Mouse (Mus musculus) embryonic facial prominence, embryonic 13.5 days (tissue): ENCODE data around the gene Tmem265. TPM values are rescaled to one million over a fixed set of nuclear protein-coding genes. Genes with fewer than 3 reads are reported as not detected.

ENCODE experiments used
- ATAC-seq: fragments of 200-750 bp; cut with Nextera tagmentation; 2 replicates; pipeline ENCODE4 v1.8.0; 2017; ENCODE audit warnings: low read depth; ENCODE audit not compliant: insufficient number of reproducible peaks, insufficient read depth, low FRiP score, low TSS enrichment
- H3K27ac ChIP-seq: fragments of 300-500 bp; sonication (generic); 2 replicates; pipeline ENCODE4 v1.5.1; 2015; ENCODE audit warnings: moderate library complexity, mild to moderate bottlenecking, inconsistent platforms
- H3K27me3 ChIP-seq: fragments of 300-500 bp; sonication (generic); 2 replicates; pipeline ENCODE4 v1.6.1; 2015; ENCODE audit warnings: mild to moderate bottlenecking, inconsistent platforms
- H3K36me3 ChIP-seq: fragments of 300-500 bp; sonication (generic); 2 replicates; pipeline ENCODE4 v1.6.1; 2015; ENCODE audit warnings: mild to moderate bottlenecking, inconsistent platforms
- H3K4me1 ChIP-seq: fragments of 300-500 bp; sonication (generic); 2 replicates; pipeline ENCODE4 v1.6.1; 2015; ENCODE audit warnings: inconsistent platforms
- H3K4me2 ChIP-seq: fragments of 300-500 bp; sonication (generic); 2 replicates; pipeline ENCODE4 v1.6.1; 2015; ENCODE audit warnings: moderate library complexity, mild to moderate bottlenecking, inconsistent platforms
- H3K4me3 ChIP-seq: fragments of 300-500 bp; sonication (generic); 2 replicates; pipeline ENCODE4 v1.5.1; 2015; ENCODE audit warnings: mild to moderate bottlenecking, inconsistent platforms
- H3K9ac ChIP-seq: fragments of 300-500 bp; sonication (generic); 2 replicates; pipeline ENCODE4 v1.6.1; 2015; ENCODE audit warnings: mild to moderate bottlenecking, inconsistent platforms
- H3K9me3 ChIP-seq: fragments of 300-500 bp; sonication (generic); 2 replicates; pipeline ENCODE4 v1.6.1; 2016; ENCODE audit warnings: inconsistent platforms
- WGBS: fragments of 180-500 bp; shearing (Covaris S2); methylation state at CpG from one replicate; pipeline ENCODE4 v1.1.7; 2015; ENCODE audit warnings: mixed read lengths; 5-methylcytosine and 5-hydroxymethylcytosine counted together
- polyA plus RNA-seq: library from polyadenylated mRNA; unstranded; fragments of >200 nt; fragmentation: Nextera tagmentation; extraction: Ambion mirVana; gene quantifications from 2 replicates; pipeline ENCODE4 v1.2.1, GENCODE M21; 2015

The Tmem265 gene
- polyA plus RNA-seq, 1 experiment from 2014 or later = 7.0 TPM

- peaks cover 4% of the 10 kb centered on the region; the same call in 1 of the 2 replicates for H3K4me1 ChIP-seq
- WGBS = 87% methylated on average over 11 of the region's 11 CpGs
- no peak for ATAC-seq
- H3K9me3 ChIP-seq = no peaks in the 10 kb centered on the region
- H3K9ac ChIP-seq = no peak overlapping the region
- no peak overlapping the region for H3K27ac ChIP-seq
- H3K36me3 ChIP-seq = peaks cover 80% of the 10 kb centered on the region
- no peaks in the 10 kb centered on the region for H3K27me3 ChIP-seq
- H3K4me2 ChIP-seq = no peak overlapping the region
- no peak overlapping the region for H3K4me3 ChIP-seq
Measured at GRCm38 (mm10) chr7:127560580-127560979, 610 bp upstream of the Tmem265 start.

DNA sequence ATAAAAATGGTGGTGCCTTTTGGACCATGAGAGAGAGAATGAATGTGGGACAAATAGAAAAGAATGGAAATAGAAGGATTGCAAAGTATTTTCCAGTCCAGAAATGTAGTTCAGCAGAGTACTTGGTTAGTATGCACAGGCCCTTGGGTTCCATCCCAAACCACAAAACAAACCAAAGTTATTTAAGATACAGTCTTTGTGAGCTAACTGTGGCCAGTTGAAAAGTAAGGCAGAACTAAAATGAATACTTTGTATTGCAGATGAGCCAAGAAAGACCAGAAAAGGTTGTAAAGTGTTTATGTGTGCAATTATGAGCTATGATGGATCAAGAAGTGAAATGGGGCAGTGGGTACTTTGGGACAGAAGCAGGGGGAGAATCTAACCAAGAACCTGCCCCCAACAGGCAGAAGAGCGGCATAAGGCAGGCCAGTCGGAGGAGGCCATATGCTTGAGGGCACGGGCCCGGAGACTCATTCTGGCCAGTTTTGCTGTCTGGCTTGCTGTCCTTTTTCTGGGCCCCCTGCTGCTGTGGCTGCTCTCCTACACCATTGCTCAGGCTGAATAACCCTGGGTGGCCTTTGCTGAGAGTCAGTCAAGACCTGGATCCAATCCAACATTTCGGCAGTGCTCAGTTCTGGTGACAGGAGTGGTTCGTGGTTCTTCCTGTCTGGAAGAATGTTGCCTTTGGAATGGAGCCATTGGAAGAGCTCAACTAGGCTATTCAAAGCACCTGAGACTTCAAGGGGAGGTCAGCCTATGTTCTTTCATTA lies 3.4 kb downstream of the Tmem265 start:
- no peak for ATAC-seq
- Histone ChIP-seq H3K4me2 (no peak overlapping the region), H3K27ac (0 out of 2 replicates have a peak overlapping the region, but pooled peaks have one; percentile 22), H3K4me1 (peaks cover 4% of the 10 kb centered on the region; the same call in 1 of the 2 replicates), H3K9me3 (no peaks in the 10 kb centered on the region), H3K9ac (no peak overlapping the region), H3K4me3 (no peak overlapping the region), H3K27me3 (no peaks in the 10 kb centered on the region), H3K36me3 (peaks cover 69% of the 10 kb centered on the region)
- WGBS = 78% methylated on average over 6 of the region's 6 CpGs

DNA sequence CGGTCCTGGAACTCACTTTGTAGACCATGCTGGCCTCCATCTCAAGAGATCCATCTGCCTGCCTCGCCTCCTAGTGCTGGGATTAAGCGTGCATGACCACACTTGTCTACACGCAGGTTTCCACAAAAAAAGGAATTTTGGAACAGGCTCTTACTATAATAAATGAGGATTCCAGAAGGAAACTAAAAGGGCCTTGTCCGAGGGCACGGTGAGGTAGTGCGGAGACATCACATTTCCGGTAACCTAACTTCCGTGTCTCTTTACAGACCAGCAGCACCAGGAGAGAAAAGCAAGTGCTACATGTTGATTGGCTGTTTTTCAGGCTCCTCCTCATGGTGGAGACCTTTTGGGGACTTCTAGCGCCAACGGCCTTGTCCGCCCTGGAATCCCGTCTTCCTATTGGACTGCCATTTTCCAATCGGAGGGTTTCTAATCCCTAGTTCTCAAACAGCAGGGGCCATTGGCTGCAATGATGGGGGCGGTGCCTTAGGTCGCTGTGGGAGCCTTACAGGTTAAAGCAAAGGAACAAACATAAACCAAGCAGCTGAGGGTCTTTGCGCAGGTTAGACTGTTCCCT lies 11.8 kb downstream of the Tmem265 start, which contains the start of gene Phkg2:
Gene Phkg2, plus strand, starts transcription at position 446 of the 577 bp plus-strand sequence.
- Histone ChIP-seq H3K4me2 (peak within 1 kb of the TSS; percentile 95), H3K27me3 (no peaks in the 10 kb centered on the region), H3K4me3 (peak within 1 kb of the TSS; percentile 78), H3K9me3 (no peaks in the 10 kb centered on the region), H3K27ac (peak within 1 kb of the TSS; percentile 74), H3K4me1 (peaks cover 19% of the 10 kb centered on the region), H3K36me3 (peaks cover 28% of the 10 kb centered on the region), H3K9ac (peak within 1 kb of the TSS; percentile 87)
- ATAC-seq = peak; percentile 93
- under 1% methylated on average over 17 of the region's 17 CpGs for WGBS

- Histone ChIP-seq H3K36me3 (peaks cover 32% of the 10 kb centered on the region), H3K27me3 (no peaks in the 10 kb centered on the region), H3K9me3 (no peaks in the 10 kb centered on the region), H3K4me1 (peaks cover 19% of the 10 kb centered on the region), H3K9ac (peak overlapping the region; percentile 87), H3K4me2 (peak overlapping the region; percentile 95), H3K27ac (peak overlapping the region; percentile 33; the same call in 1 of the 2 replicates), H3K4me3 (peak overlapping the region; percentile 78)
- ATAC-seq = peak; percentile 17; the same call in 1 of the 2 replicates
- under 1% methylated on average over 26 of the region's 28 CpGs for WGBS
Measured at GRCm38 (mm10) chr7:127573503-127574008, 12.4 kb downstream of the Tmem265 start.

GRCm38 (mm10) chr7:127574115-127574514 lies 12.9 kb downstream of the Tmem265 start:
- Histone ChIP-seq H3K36me3 (peaks cover 31% of the 10 kb centered on the region), H3K9me3 (no peaks in the 10 kb centered on the region), H3K4me3 (peak overlapping the region; percentile 78), H3K4me2 (peak overlapping the region; percentile 95), H3K27me3 (no peaks in the 10 kb centered on the region), H3K4me1 (peaks cover 19% of the 10 kb centered on the region), H3K9ac (peak overlapping the region; percentile 87), H3K27ac (no peak overlapping the region)
- WGBS = 23% methylated on average over 7 of the region's 7 CpGs
- ATAC-seq = no peak

DNA sequence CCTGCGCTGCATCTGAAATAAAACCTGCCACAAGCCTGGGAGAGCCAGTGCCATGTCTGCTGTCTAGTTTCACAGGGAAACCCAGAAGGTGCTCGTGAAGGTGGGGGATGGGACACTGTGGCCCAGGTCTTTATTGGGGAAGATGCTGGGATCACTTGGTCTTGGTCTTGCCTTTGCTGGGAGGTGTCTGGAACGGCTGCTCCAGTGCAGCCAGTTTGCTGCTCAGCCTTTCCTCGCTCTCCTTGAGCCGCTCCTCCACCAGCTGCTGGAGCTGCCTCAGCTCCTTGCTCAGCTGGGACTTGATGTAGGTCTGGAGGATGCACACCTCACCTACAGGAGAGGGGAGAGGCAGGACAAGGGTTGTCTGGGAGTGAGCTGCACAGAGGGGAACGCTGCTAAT lies 22.1 kb downstream of the Tmem265 start:
- no peak for ATAC-seq
- H3K4me2 ChIP-seq = no peak overlapping the region
- H3K9ac ChIP-seq = no peak overlapping the region
- no peaks in the 10 kb centered on the region for H3K9me3 ChIP-seq
- peaks cover 70% of the 10 kb centered on the region for H3K36me3 ChIP-seq
- no peak overlapping the region for H3K4me3 ChIP-seq
- no peak overlapping the region for H3K27ac ChIP-seq
- no peaks in the 10 kb centered on the region for H3K27me3 ChIP-seq
- whole genome bisulfite sequencing = 93% methylated on average over 6 of the region's 6 CpGs
- peaks cover 8% of the 10 kb centered on the region for H3K4me1 ChIP-seq

DNA sequence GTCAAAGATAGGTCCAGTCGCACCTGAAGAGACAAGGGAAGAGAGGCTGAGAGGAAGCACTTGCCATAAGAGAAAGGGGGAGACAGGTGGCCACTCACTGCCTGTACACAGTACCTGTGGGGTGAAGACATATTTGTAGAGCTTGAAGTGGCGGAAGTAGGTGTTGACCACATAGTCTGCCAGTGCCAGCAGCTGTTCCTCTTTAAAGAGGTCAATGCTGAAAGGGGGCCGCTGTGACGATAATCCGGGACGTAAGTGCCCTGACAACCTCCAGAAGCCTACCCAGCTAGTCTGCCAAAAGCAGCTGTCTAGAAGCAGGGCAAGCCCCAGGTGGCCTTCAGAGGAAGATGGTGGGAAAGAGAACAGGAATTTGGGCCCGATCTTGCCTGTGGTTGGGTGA lies 23.8 kb downstream of the Tmem265 start:
- H3K36me3 ChIP-seq = peaks cover 62% of the 10 kb centered on the region
- H3K4me3 ChIP-seq = no peak overlapping the region

GRCm38 (mm10) chr7:127586149-127586548 lies 25.0 kb downstream of the Tmem265 start:
- Histone ChIP-seq H3K9me3 (no peaks in the 10 kb centered on the region), H3K27ac (no peak overlapping the region), H3K36me3 (peaks cover 61% of the 10 kb centered on the region), H3K4me3 (no peak overlapping the region), H3K27me3 (no peaks in the 10 kb centered on the region), H3K9ac (no peak overlapping the region), H3K4me1 (peaks cover 15% of the 10 kb centered on the region), H3K4me2 (no peak overlapping the region)
- WGBS = 93% methylated on average over 6 of the region's 6 CpGs
- no peak for ATAC-seq

More for the DNA sequence above, 23.8 kb downstream of the Tmem265 start:
- WGBS = 81% methylated on average over 7 of the region's 7 CpGs
- Histone ChIP-seq H3K4me1 (peaks cover 15% of the 10 kb centered on the region), H3K9ac (no peak overlapping the region), H3K4me2 (no peak overlapping the region), H3K27ac (0 out of 2 replicates have a peak overlapping the region, but pooled peaks have one; percentile 11), H3K9me3 (no peaks in the 10 kb centered on the region), H3K27me3 (no peaks in the 10 kb centered on the region)
- no peak for ATAC-seq

- peak overlapping the region; percentile 78; the same call in 1 of the 2 replicates for H3K27ac ChIP-seq
- no peaks in the 10 kb centered on the region for H3K27me3 ChIP-seq
- peaks cover 63% of the 10 kb centered on the region for H3K36me3 ChIP-seq
- peak overlapping the region; percentile 91 for H3K4me3 ChIP-seq
- ATAC-seq = no peak
- peak overlapping the region; percentile 90 for H3K4me2 ChIP-seq
- peaks cover 15% of the 10 kb centered on the region for H3K4me1 ChIP-seq
- no peaks in the 10 kb centered on the region for H3K9me3 ChIP-seq
- H3K9ac ChIP-seq = peak overlapping the region; percentile 74
- 62% methylated on average over 5 of the region's 5 CpGs for WGBS
Measured at GRCm38 (mm10) chr7:127587196-127587595, 26.0 kb downstream of the Tmem265 start.

- ATAC-seq = peak; percentile 95
- Histone ChIP-seq H3K4me1 (peaks cover 15% of the 10 kb centered on the region), H3K27me3 (no peaks in the 10 kb centered on the region), H3K9ac (peak within 1 kb of the TSS; percentile 91), H3K9me3 (no peaks in the 10 kb centered on the region), H3K36me3 (peaks cover 63% of the 10 kb centered on the region), H3K27ac (peak within 1 kb of the TSS; percentile 78), H3K4me2 (peak within 1 kb of the TSS; percentile 90), H3K4me3 (peak within 1 kb of the TSS; percentile 91)
- WGBS = under 1% methylated on average over 50 of the region's 50 CpGs
Measured at GRCm38 (mm10) chr7:127588011-127588871, 27.1 kb downstream of the Tmem265 start, which contains the start of the genes Ccdc189 and Rnf40. Gene Ccdc189, minus strand, starts transcription at chr7:127588595. Gene Rnf40, plus strand, starts transcription at chr7:127588767.

DNA sequence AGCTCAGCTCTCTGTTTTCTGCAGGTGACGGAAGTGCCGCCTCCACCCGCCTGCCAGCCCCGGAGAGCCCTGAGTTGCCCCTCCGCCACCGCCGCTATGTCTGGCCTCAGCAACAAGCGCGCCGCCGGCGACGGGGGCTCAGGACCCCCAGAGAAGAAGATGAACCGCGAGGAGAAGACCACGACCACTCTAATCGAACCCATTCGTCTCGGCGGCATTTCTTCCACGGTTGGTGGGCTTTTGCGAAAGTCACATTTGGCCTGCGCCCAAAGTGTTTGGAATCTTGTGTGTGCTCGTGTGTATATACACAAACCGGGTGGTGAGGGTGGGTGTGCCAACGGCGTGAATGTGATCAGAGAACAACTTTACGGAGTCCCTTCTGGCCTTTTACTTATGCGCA lies 27.7 kb downstream of the Tmem265 start:
- no peaks in the 10 kb centered on the region for H3K27me3 ChIP-seq
- H3K4me2 ChIP-seq = peak overlapping the region; percentile 90
- H3K36me3 ChIP-seq = peaks cover 63% of the 10 kb centered on the region
- peaks cover 15% of the 10 kb centered on the region for H3K4me1 ChIP-seq
- WGBS = 3% methylated on average over 29 of the region's 29 CpGs
- no peak for ATAC-seq
- no peaks in the 10 kb centered on the region for H3K9me3 ChIP-seq
- peak overlapping the region; percentile 91 for H3K4me3 ChIP-seq
- peak overlapping the region; percentile 91 for H3K9ac ChIP-seq
- H3K27ac ChIP-seq = peak overlapping the region; percentile 62; the same call in 1 of the 2 replicates
